Mouse (Mus musculus) heart, postnatal 0 days (tissue): ENCODE data around the gene Vars2.

Experiments
- CTCF ChIP-seq: IDR thresholded peaks from 2 replicates; pipeline ENCODE4 v1.5.1; 2016; ENCODE audit warnings: antibody characterized with exemption, control low read depth, low read depth
- EP300 ChIP-seq: IDR thresholded peaks from 2 replicates; pipeline ENCODE4 v1.6.1; 2016; ENCODE audit warnings: antibody characterized with exemption, low read depth

DNA sequence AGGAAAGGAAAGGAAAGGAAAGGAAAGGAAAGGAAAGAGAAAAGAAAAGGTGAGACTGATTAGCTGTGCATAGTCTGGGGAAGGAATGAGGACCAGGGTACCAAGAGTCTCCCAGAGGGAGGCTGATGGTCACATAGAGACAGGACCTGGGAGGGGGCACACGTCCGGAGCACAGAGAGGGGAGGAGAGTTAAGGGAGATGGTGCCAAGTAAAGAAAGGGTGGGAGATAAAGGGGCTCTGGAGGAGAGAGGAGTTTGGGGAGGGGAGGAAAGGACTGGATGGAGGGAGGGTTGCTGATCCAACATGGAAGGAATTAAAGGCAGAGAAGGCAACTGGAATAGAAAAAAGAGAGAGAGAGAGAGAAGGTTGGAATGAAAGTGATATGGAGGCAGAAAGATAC lies 35.7 kb upstream of the Vars2 start:
- TF ChIP-seq EP300 (no peak), CTCF (no peak)
